Mouse (Mus musculus) T-cell, adult 2 months (primary cell): ENCODE results near the gene Tmem89.
A peak's percentile ranks its signal among the peaks of the same experiment; 100 is the strongest.

Source experiments
- DNase-seq: peaks from one replicate; pipeline ENCODE4 v3.0.0; 2022; ENCODE audit warnings: low spot score

Gene Tmem89

GRCm38 (mm10) chr9:108914491-108914890 is at the start of gene Tmem89:
TSS of gene Tmem89 (plus strand) at chr9:108914619.
- DNase-seq: no peak

DNA sequence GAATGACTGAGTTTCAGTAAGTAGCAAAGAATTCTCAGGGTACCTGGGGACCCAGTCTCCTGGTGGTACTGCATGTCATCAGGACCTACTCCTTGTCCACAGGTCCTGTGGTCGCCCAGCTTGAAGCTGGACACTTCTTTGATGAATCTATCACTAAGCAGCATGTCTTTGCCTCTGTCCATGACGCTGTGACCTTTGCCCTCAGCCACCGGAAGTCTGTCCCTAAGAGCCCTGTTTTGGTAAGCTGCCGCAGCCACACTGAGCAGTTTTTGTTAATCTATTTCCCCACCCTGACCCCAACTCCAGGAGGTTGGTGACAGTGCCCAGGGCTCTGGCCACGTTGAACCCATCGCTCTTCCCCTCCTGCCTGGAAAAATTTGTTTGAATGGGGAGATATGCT is 2.1 kb upstream of the Tmem89 start:
- DNase-seq: no peak

DNA sequence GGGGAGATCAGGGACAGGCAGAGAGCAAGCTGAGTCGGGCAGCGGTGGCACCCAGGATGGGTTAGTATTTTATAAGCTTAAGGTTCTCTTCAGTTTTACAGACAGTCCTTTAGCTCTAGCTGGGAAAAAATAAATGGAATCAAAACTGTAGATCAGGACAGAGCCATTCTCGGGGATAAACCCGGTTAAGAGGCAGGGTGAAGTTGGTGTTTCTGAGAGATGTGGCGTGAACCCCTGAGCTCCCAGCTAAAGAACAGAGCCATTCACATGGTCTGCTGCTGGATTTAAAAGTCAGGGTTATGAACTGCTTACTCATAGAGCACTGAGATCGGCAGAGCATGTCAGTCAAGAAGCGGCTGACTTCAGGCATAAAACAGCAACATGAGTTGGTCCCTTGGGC is 1.3 kb upstream of the Tmem89 start:
- DNase-seq: no peak

DNA sequence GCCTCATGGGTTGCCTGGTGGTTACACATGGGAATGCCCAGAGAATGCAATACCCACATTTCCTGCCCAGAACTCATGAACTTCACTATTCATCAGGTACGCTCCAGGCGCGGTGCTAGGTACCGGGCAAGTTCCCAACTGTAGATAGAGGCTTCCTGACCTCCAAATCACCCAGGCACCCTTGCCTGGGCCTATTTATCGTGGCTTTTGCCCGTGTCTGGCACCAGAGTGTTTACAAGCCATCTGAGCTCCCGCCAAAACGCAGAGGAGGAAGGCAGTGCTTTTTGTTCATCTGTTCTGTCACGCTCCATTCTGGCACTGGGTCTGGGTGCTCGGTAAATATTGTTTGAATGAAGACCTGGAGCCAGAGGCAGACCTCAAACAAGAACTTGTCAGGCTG is 798 bp upstream of the Tmem89 start:
- no peak for DNase-seq

DNA sequence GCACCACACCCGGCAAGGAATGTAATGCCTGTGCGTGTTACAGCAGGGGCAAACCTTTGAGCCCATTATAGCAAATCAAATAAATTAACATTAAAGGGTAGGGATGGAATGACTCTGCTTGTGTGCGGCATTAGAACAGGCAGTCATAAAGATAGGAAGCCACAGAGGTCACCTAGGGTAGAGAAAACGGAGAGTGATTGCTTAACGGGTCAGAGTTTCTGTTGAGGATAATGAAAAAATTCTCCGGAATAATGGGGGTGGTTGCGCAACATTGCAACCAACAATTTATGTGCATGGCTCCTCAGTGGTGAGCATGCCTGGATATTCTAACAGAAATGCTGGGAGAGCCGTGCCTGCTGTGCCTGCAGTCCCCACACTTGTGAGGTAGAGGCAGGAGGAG is 11.5 kb downstream of the Tmem89 start:
- no peak for DNase-seq

DNA sequence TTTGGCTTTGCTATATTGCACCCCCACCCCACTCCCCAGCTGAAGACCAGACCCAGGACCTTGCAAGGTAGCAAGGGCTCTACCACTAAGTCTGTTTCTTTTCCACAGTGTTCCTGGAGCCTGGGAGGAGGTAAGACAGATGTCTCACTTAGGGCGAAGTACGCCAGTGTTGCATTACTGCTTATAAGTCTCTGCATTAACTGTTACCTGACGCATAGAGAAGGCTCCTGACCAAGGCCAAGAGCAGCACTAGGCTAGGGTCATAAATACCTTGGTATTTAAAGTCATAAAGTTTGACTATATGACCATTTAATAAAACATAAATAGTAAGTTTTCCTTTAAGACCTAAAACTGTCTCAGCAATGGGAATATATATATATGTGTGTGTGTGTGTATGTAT is 14.0 kb downstream of the Tmem89 start:
- no peak for DNase-seq

DNA sequence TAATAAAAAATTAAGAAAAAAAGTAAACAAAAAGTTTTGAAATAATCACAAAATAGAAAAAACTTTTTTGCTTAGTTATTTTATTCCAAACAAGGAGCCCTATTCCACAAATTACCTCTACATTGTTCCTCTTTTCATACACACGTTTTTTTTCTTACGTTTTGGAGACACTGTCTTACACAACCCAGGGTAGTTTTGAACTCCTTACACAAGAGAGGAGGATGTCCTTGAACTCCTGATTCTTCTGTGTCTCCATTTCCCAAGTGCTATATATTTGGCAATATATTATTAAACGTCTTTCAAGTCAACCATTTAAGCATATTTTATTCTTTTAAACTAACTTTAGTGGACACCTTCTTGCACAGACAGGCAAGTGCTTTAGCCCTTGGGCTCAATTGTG is 21.6 kb downstream of the Tmem89 start:
- DNase-seq: no peak

DNA sequence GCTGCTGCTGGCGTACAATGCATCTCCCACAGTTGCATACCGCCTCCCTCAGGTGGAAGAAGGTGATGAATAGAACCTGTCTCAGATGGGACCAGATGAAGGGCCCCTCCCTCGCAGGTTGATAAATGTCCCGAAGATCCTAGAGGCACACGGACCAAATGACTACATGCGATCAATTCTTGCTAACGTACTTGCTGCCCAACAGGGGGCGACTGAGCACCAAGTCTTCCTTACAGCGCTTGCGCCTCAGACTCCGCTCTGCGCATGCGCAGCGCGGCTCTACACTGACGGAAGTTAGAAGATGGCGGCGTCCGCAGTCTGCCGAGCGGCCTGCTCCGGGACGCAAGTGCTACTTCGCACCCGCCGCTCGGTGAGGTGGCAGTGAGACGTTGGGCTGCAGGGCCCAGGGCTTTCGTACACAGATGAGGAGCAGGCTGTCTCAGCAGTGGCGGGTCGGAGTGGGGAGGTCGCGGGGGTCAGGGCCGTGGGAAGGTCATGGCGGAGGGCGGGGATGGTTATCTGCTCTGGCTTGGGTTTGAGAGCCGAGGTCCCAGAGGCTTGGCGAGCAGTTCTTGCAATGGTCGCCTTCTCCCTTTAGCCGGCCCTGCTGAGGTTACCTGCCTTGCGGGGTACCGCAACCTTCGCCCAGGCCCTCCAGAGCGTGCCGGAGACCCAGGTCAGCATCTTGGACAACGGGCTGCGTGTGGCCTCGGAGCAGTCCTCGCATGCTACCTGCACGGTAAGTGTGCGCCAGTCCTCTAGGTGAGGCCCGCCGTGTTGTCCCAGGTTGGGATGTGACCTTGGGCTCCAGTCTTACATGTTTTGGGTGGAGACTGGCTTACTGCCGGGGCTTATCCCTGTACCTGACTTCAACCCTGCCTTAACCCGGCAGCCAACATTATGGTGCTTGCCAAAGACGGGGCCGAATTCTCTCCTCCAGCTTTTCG is 22.3 kb downstream of the Tmem89 start, which contains the start of gene Uqcrc1:
Gene Uqcrc1 (plus strand): TSS at position 216 of the 947 bp plus-strand sequence.
- peak; percentile 96 for DNase-seq

GRCm38 (mm10) chr9:108945111-108945510 is 30.7 kb downstream of the Tmem89 start:
- DNase-seq: no peak

- DNase-seq: no peak
These were observed 31.2 kb downstream of the Tmem89 start for GRCm38 (mm10) chr9:108945608-108946007.

GRCm38 (mm10) chr9:108949231-108949966 is 35.0 kb downstream of the Tmem89 start:
- DNase-seq: no peak

DNA sequence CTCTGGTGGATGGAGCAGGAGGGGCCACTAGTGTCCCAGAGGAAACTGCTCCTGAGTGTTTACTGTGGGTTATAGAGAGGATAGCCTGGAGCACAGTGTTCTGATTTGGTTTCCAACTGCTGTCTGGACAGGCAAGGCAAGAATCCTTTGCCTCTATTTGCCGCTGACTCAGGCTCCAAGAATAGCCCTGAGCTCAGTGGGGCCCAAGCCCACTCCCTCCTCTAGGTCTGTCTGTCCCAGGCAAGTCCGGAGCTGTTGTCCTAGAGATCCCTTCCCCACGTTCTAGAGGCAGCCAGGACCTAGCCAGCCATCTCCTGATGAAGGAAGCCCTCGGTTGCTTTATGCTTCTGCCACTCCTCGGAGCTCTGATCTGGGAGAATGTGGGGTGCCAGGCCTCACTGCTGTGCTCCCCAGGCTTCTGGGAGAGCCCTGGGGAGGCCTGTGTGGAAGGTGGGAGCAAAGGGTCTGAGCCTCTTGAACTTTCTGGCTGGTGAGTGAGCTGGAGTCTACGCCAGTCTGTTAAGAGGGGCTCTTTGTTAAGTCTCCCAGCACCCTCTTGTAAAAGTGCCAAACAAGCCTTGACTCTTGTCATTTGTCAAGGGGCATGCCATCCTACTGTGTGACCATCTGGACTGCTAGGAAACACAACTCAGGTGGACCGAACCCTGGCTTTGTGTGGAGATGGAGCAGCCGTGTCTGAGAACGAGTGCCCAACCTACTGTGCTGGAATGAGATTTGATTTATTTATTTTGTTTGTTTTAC is 35.7 kb downstream of the Tmem89 start:
- DNase-seq: no peak

DNA sequence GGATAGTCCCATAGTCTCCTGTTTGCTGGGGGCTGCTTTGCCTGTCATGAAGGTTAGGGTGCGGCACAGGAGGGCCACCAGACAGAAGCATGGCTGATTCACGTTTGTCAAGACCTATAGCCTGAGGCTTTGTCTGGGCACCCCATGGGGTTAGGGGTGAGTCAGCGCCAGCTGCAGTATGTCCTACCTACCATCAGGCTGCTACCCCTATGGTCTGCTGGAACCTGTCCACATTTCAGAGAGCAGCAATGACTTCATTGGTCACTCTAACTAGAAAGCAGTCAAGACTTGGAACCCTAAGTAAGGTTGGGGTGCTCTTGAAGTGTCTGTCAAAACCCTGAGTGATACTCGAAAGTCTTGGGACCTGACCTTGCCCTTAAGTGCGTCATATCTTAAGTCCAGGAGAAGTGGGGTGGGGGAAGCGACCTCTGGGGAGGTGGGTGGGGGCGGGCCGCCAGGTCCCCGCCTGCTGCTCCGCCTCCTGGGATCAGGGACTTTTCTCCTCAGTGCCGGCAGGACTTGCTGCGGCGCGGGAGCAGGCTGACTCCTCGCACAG is 38.7 kb downstream of the Tmem89 start, which contains the start of gene Col7a1:
Gene Col7a1 (plus strand): TSS at position 506 of the 556 bp plus-strand sequence.
- no peak for DNase-seq

GRCm38 (mm10) chr9:108955241-108955640 is 40.8 kb downstream of the Tmem89 start:
- no peak for DNase-seq

- no peak for DNase-seq
These were observed 41.4 kb downstream of the Tmem89 start for GRCm38 (mm10) chr9:108955846-108956245.

DNA sequence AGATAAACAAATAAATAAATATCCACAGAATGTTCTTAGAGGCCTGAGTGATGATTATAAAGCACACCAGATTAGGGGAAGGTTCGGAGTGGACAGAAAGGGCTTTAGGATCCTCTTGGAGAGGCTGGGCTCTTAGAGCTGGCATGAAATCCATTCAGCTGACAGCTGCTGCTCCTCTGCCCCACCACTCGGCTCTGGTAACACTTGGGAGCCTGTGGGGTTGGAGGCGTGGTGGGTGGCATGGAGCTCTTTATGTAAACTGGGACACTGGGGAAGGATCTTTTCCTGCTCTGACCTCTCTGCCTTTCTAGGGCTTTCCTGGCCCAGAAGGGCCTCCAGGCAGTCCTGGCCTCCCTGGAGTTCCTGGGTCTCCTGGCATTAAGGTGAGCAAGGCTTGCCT is 49.2 kb downstream of the Tmem89 start:
- DNase-seq: no peak

DNA sequence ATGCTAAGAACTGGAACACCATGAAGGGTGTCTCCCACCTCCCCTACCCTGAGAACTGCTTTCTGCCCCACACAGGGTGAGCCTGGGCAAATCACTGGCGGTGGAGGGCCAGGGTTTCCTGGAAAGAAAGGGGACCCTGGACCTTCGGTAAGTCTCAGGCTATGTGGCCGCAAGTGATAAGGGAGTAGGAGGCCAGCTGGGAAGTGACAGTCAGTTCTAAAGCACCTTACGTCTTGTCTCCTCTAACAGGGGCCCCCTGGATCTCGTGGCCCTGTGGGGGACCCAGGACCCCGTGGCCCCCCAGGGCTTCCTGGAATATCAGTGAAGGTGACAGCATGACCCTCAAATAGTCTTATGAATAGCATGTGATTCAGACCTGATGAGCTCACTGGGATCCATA is 49.9 kb downstream of the Tmem89 start:
- DNase-seq: no peak
